Mouse (Mus musculus): ENCODE measurements around the gene Olfr279.

Gene Olfr279

GRCm38 (mm10) chr15:98536828-98537510 is 44.8 kb downstream of the Olfr279 start:
- in situ Hi-C loops (cut with MboI; ENCODE audit: low pct_unique_long_range_greater_than_20kb in 1 of 2, low sequenced_read_pairs in 2 of 2, unreplicated experiment in 1 of 2) = no loop called here

- in situ Hi-C loops (cut with MboI; ENCODE audit: low pct_unique_long_range_greater_than_20kb in 1 of 2, low sequenced_read_pairs in 2 of 2, unreplicated experiment in 1 of 2) = no loop called here
Observed at GRCm38 (mm10) chr15:98537923-98538322, 45.7 kb downstream of the Olfr279 start.

- in situ Hi-C loops (cut with MboI; ENCODE audit: low pct_unique_long_range_greater_than_20kb in 1 of 2, low sequenced_read_pairs in 2 of 2, unreplicated experiment in 1 of 2) = no loop called here
Observed at GRCm38 (mm10) chr15:98541064-98541463, 48.9 kb downstream of the Olfr279 start.

- in situ Hi-C loops (cut with MboI; ENCODE audit: low pct_unique_long_range_greater_than_20kb in 1 of 2, low sequenced_read_pairs in 2 of 2, unreplicated experiment in 1 of 2) = no loop called here
Observed at GRCm38 (mm10) chr15:98543341-98543740, 51.1 kb downstream of the Olfr279 start.

GRCm38 (mm10) chr15:98545151-98545550 is 52.9 kb downstream of the Olfr279 start:
- in situ Hi-C loops (cut with MboI; ENCODE audit: low pct_unique_long_range_greater_than_20kb in 1 of 2, low sequenced_read_pairs in 2 of 2, unreplicated experiment in 1 of 2) = no loop called here

- in situ Hi-C loops (cut with MboI; ENCODE audit: low pct_unique_long_range_greater_than_20kb in 1 of 2, low sequenced_read_pairs in 2 of 2, unreplicated experiment in 1 of 2) = no loop called here
Observed at GRCm38 (mm10) chr15:98546843-98547242, 54.6 kb downstream of the Olfr279 start.
